8 mouse cellular contexts compared by ENCODE assay signal in the genomic region with DNA sequence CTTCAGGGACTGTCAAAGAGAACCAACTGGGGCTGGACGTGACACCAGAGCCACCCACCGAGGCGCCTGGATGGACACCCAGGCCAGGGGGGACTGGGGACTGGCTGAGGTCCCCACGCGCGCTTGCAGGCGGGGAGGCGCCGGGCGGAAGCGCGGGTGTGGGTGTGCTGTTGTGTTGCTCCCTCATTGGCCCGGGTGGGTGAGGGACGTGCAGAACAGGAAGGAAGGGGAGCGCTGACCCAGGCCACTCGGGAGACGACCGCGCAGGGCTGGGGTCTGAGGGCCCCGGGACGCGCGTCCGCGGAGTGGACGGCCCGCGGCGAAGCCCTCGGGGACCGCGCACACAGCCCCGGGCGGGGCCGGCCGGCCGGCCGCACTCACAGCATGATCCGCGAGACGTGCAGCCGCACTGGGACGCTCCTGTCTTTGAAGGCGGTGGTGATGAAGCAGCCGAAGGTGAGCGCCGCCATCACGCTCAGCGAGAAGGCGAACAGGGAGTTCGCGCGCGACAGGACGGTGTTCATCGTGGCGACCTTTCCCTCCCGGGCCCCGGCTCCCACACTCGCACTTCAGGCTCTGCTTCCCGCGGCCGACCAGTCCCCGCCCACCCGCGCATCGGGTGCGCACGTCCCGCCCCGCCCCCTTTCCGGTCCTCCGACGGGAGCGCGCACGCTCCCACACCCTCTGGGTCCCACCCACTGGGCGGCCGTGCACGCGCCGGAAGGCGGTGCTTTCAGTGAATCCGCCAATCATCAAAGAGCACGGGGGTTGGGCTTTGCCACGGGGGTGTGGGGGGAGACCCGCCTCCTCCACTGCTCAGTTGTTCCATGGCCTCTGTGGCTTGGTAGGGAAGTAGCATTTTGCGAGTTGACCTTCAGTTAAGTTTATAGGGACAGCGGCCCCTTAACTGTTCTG. TPM values are rescaled to one million over a fixed set of nuclear protein-coding genes. Genes with fewer than 3 reads are reported as not detected.
DNase-seq lines count a peak whose midpoint lies in the region; ATAC-seq and TF ChIP-seq lines count a peak whose summit lies in the region.

Gene Asb5, plus strand, starts transcription at position 199 of the 915 bp plus-strand sequence.
Gene Spcs3, minus strand, starts transcription at position 617 of the 915 bp plus-strand sequence.

- no peak for TF ChIP-seq CTCF in ES-Bruce4 (IDR thresholded peaks at IDR 0.05; ENCODE audit: low read depth, low read length)

- peak; percentile 39 for TF ChIP-seq POLR2A in ES-Bruce4 (IDR thresholded peaks at IDR 0.05; ENCODE audit: insufficient read depth, low read length)

- peaks cover 1% of the 10 kb centered on the region; the same call in 1 of the 2 replicates for H3K27me3 ChIP-seq in ES-Bruce4 (ENCODE audit: control insufficient read depth, insufficient read depth, low read length, poor library complexity, severe bottlenecking)
- H3K27me3 ChIP-seq in forebrain, embryonic 14.5 days (replicated peaks; ENCODE audit: control insufficient read depth, insufficient read depth, low read length), result no peaks in the 10 kb centered on the region
- no peaks in the 10 kb centered on the region for H3K27me3 ChIP-seq in neural tube, embryonic 15.5 days (replicated peaks)

- peak within 1 kb of the TSS; percentile 90 for H3K4me3 ChIP-seq in ES-Bruce4 (ENCODE audit: low read depth, low read length)
- peak within 1 kb of the TSS; percentile 93 for H3K4me3 ChIP-seq in forebrain, embryonic 14.5 days (ENCODE audit: low read depth, low read length)
- peak within 1 kb of the TSS; percentile 99 for H3K4me3 ChIP-seq in neural tube, embryonic 15.5 days (replicated peaks)

- DNase-seq in cerebellum, adult 11 months, result peak; percentile 96
- peak; percentile 98 for DNase-seq in forebrain, embryonic 14.5 days (ENCODE audit: low spot score)
- DNase-seq in heart, postnatal 14 days, result peak; percentile 98
- DNase-seq in layer of hippocampus, adult 11-12 months (ENCODE audit: low spot score), result peak; percentile 96
- DNase-seq in lung, adult 18-20 months, result peak; percentile 94
- peak; percentile 95 for DNase-seq in testis, postnatal 14 days (ENCODE audit: low spot score)

- no peak within 1 kb of the TSS for H3K27ac ChIP-seq in ES-Bruce4 (ENCODE audit: insufficient read depth, low read length)
- peak within 1 kb of the TSS; percentile 75; the same call in 1 of the 2 replicates for H3K27ac ChIP-seq in forebrain, embryonic 14.5 days (ENCODE audit: low read depth, low read length)
- H3K27ac ChIP-seq in neural tube, embryonic 15.5 days (replicated peaks), result peak within 1 kb of the TSS; percentile 95

- intact Hi-C loops in heart, postnatal 14 days (cut with DNase I), result no loop called here

- under 1% methylated on average over 80 of the region's 89 CpGs for WGBS in forebrain, embryonic 14.5 days
- under 1% methylated on average over 78 of the region's 89 CpGs for WGBS in neural tube, embryonic 15.5 days

- peaks cover 10% of the 10 kb centered on the region for H3K36me3 ChIP-seq in ES-Bruce4 (ENCODE audit: control insufficient read depth, insufficient read depth, low read length, poor library complexity, severe bottlenecking)
- H3K36me3 ChIP-seq in forebrain, embryonic 14.5 days (ENCODE audit: control insufficient read depth, insufficient read depth, low read length), result peaks cover 6% of the 10 kb centered on the region; the same call in 1 of the 2 replicates
- no peaks in the 10 kb centered on the region for H3K36me3 ChIP-seq in neural tube, embryonic 15.5 days

- H3K9me3 ChIP-seq in ES-Bruce4 (replicated peaks; ENCODE audit: control insufficient read depth, insufficient read depth, low read length, poor library complexity, severe bottlenecking), result no peaks in the 10 kb centered on the region
- no peaks in the 10 kb centered on the region for H3K9me3 ChIP-seq in forebrain, embryonic 14.5 days (replicated peaks; ENCODE audit: control insufficient read depth, low read length)
- no peaks in the 10 kb centered on the region for H3K9me3 ChIP-seq in neural tube, embryonic 15.5 days (replicated peaks)

- TF ChIP-seq EP300 in ES-Bruce4 (IDR thresholded peaks at IDR 0.05; ENCODE audit: insufficient read depth, low read depth, low read length), result no peak

- H3K4me2 ChIP-seq in forebrain, embryonic 14.5 days (ENCODE audit: low read length), result peak within 1 kb of the TSS; percentile 67
- H3K4me2 ChIP-seq in neural tube, embryonic 15.5 days, result peak within 1 kb of the TSS; percentile 66

- H3K4me1 ChIP-seq in ES-Bruce4 (ENCODE audit: control insufficient read depth, insufficient read depth, low read length), result no peaks in the 10 kb centered on the region
- H3K4me1 ChIP-seq in forebrain, embryonic 14.5 days (ENCODE audit: control insufficient read depth, insufficient read depth, low read length), result peaks cover 15% of the 10 kb centered on the region; the same call in 1 of the 2 replicates
- peaks cover 23% of the 10 kb centered on the region for H3K4me1 ChIP-seq in neural tube, embryonic 15.5 days

- ATAC-seq in forebrain, embryonic 14.5 days, result peak; percentile 95
- peak; percentile 95 for ATAC-seq in neural tube, embryonic 15.5 days (ENCODE audit: low FRiP score)

- peak within 1 kb of the TSS; percentile 70 for H3K9ac ChIP-seq in ES-Bruce4 (ENCODE audit: low read depth, poor library complexity, severe bottlenecking)
- H3K9ac ChIP-seq in forebrain, embryonic 14.5 days (ENCODE audit: low read length), result peak within 1 kb of the TSS; percentile 89
- H3K9ac ChIP-seq in neural tube, embryonic 15.5 days (replicated peaks), result peak within 1 kb of the TSS; percentile 87

RNA-seq across cellular contexts. Expression of gene Asb5, which starts in this region (rescaled TPM):
- polyA plus RNA-seq in ES-Bruce4 (2011; ENCODE audit: insufficient read depth, insufficient read length, low read depth, missing spikeins), result not detected in 2 replicates
- polyA plus RNA-seq in forebrain, embryonic 14.5 days (2014; fragmentation: Nextera tagmentation; extraction: Ambion mirVana), result 4.0 and 5.2 TPM in 2 replicates
- total RNA-seq in heart, postnatal 14 days (2021), result 10 to 100 TPM; 10.3 to 11.3 TPM
- 3.9 and 7.3 TPM in 2 replicates for polyA plus RNA-seq in neural tube, embryonic 15.5 days (2015; fragmentation: Nextera tagmentation; extraction: Ambion mirVana)

RNA-seq across cellular contexts. Expression of gene Spcs3, which starts in this region (rescaled TPM):
- 64.0 and 70.7 TPM in 2 replicates for polyA plus RNA-seq in ES-Bruce4 (2011; ENCODE audit: insufficient read depth, insufficient read length, low read depth, missing spikeins)
- polyA plus RNA-seq in forebrain, embryonic 14.5 days (2014; fragmentation: Nextera tagmentation; extraction: Ambion mirVana), result 60.8 and 66.8 TPM in 2 replicates
- total RNA-seq in heart, postnatal 14 days (2021), result 10 to 100 TPM; 29.7 to 29.8 TPM
- polyA plus RNA-seq in neural tube, embryonic 15.5 days (2015; fragmentation: Nextera tagmentation; extraction: Ambion mirVana), result 44.6 and 55.1 TPM in 2 replicates
